Mouse (Mus musculus) embryo, embryonic 10.5 days (tissue): ENCODE results near the gene Acsm4.

Source experiments
- DNase-seq: peaks from one replicate; pipeline ENCODE4 v3.0.0-alpha.2; 2015; ENCODE audit warnings: low spot score

The Acsm4 gene

DNA sequence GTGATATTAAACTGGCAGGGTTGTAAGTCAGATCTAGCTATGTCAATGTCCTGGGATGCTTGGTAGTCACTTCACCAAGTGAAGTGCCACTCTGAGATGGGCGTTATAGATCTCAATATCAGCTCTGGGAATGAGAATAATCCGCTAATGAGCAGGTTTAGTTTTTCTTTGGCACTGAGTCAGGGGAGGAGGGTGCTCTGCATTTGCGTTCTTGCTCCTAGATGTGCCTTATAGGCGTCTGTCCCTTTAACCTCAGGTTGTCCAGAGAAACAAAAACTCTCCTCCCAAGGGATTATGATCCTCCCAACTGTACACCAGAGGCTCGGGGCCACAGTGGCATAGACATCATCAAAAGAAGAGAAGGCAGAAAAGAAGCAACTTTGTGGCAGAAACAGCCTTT is at the start of gene Acsm4:
Acsm4 (plus strand) TSS at position 301 of the 400 bp plus-strand sequence.
- no peak for DNase-seq

DNA sequence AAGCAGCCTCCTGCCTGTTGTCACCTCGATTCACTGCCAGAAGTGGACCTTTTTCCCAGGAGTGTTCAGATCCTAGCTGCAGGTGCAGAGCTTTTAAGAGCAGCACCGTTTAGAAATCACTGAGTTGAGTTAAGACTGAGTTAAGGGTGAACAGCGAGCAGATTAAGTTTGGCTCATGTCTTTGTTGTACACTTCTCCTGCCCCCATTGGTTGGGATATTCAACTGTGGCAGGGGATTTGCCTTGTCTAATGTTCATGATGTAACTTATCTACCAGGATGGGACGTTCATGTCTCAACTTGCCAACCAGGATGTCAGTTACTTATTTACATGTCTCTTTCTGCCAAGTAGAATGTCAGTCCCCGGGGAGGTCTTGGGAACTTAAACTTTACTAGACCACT is 47.5 kb upstream of the Acsm4 start:
- DNase-seq: no peak

DNA sequence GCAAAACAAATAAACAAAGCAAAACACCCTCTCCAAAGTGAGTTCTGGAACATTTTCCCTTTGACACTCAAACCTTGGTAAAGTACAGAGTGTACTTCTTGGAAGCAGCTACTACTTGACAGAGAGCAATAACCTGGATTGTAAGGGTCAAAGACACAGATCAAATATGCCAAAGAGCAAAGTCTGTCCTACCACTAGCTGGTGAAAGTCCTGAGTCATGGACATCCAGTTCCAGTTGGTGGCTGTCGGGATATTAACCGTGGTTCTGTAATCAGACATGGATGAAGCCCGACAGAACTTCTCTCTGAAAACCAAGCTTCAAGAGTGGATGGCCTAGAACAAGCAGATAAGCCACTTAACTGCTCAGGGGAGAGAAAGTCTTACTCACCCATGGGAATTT is 21.9 kb upstream of the Acsm4 start:
- DNase-seq: no peak

DNA sequence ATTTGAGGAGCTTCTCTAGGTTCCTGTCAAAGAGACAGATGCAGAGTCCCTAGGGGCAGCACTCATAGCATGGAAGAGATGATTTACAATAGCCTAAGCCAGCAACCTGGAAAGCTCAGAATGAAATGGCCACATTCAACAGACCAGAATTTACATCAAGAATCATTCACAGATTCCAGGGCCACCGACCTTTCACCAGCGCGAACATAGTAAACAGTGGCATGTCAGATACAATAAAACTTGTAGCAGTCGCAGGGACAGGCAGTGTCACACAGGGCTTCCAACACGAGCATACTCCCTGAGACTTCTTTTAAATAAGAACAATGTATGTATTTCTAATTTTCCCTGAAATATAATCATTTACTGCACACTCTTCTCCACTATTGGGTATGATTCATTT is 19.4 kb upstream of the Acsm4 start:
- DNase-seq: no peak

DNA sequence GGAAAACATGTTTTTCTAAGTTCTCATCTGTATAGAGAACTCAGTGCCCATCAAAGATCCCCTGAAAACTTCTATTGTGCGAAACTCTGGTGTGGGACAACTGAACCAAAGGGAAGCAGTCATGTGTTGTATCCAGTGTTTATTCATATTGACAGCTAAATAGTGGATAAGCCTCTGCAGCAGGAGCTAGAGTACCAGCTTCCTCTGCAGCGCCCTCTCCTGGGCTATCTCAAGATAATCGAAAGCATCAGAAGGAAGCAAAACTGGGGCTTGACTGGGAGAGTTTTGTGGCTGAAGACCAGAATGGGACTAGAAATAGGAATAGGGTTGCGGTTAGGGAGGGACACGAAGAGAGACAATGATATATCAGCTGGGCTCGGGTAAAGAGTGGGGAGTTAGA is 18.9 kb upstream of the Acsm4 start:
- DNase-seq: peak; percentile 21

DNA sequence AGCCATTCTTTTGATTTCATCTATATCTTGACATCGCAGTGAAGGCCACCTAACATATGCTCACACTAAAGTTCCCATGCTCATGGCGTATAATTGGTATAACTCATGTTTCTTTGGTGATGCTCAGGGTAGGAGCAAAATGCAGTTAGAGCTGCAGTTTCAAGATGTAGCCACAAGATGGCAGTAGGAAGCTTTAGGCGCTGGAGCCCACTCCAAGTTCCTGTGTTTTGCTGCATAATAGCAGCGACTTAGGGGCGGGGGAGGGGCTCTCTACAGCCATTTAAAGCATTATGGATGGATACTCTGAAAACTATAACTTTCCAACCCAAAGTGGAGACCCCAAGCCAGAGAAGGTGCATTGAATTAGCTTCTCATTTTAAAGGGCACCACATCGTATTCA is 16.4 kb upstream of the Acsm4 start:
- peak; percentile 82 for DNase-seq

DNA sequence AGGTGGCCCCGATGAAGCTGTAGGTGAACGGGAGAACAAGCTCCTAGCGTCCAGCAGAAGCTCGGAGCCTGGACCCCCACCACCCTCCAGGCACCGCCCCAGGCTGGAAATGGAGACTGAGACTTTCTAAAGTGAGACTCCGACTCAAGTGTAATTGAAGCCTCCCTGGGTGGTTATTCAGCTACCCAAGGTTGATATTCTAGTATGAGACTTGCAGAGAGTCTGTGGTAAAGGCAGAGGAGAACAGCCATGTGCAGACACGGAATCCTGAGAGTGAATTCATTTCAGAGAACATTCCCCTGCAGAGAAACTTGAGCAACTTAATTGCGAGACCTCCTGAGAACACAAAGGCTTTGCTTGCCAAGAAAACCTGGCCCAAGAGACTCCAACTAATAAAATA is 9.7 kb upstream of the Acsm4 start:
- DNase-seq: no peak

DNA sequence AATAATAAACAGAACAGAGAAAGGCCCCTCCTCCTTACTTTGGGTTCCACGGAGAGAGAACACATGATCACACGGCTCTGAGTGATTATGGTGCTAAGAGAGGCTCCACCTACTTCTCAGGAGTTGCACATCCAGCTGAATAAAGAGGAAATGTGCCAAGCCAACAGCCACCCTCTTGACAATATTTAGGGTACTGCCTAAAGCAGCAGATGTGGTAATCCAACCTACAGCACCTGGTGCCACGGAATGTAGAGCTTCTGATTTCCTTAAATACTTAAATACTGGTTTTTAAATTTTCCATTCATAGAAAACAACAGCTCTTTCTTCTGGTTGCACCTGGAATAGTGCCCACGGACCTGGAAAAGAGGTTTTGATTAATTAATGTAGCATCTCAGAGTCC is 7.1 kb upstream of the Acsm4 start:
- no peak for DNase-seq

DNA sequence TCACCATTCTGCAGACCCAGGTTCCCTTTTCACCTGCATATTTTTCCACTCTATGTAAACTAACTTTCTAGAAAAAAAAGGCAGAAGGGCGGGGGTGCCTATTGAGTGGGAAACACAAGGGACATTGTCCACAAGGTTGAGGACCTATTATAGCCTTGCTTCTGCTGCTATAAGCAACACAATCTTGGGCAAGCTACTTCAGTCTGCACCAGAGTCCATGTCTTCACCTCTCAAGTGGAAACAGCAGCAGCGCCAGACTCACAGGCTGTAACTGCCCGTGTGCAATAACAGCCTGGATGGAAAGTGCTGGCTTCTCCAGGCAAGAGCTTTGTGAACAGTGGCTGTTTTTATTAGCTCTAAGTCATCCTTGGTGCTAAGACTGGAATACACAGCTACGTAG is 2.5 kb downstream of the Acsm4 start:
- no peak for DNase-seq

DNA sequence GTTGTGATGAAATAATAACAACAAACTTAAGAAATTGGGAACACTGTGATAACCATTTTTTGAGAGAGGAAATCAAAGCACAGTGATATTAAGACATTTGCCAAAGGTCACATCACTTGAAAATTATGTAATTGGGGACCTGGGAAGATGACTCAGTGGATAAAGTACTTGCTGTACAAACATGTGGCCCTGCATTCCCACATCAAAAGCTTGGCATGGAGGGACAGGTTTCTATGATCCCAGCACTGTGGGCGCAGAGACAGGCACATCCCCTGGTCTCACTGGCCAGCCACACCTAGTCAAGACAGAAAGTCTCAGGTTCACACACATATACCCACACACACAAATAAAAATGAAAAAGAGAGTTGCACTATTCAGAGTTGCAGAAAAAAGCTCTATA is 5.1 kb downstream of the Acsm4 start:
- DNase-seq: no peak

DNA sequence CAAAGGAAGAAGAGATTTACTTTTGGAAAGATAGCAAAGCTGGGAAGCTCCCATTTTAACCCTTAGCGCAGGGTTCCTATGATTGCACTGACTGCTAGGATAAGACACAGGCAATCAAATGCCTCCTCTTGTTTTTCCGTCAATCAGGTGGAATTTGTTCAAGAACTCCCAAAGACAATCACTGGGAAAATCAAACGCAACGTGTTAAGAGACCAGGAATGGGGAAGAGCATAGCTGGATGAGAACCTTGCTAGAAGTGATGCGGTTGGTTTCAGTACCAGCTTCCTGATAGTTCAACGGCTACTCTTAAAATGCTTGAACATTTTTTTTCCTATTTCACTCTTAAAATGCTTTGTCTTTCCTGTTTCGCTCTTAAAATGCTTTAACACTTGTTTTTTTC is 24.3 kb downstream of the Acsm4 start:
- no peak for DNase-seq

DNA sequence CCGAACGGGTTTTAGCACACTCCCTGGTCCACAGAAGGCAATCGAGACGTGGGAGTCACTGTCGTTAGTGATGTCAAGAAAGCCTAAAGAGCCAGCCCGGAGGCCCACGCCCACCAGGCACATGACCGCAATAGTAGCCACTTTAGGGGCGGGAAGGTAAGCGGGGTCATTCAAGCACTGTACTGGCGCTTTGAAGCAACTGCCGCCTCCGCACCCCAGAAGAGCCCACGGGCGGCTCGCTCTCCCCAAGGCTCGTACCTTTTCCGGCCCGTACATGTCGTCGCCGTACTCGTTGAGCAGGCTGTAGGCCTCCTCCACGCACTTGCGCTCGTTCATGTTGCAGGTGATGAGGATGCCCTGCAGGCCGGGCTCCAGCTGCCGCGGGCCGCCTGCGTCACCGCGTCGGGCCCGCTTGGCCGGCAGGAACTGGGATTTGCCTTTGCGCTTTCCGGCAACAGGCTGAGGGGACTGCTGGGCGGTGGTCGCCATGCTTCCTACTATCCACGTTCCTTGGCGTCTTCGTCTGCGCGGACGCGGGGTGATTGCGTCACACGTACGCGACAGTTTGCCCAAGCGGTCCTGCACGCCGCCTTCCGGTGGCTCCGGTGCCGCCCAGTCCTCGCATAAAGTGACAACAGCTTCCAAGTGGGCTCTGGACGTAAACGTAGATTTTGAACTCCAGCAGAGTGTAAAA is 30.6 kb downstream of the Acsm4 start, which contains the start of gene Thumpd1:
Thumpd1 (minus strand) TSS at position 546 of the 694 bp plus-strand sequence.
- DNase-seq: peak; percentile 94

DNA sequence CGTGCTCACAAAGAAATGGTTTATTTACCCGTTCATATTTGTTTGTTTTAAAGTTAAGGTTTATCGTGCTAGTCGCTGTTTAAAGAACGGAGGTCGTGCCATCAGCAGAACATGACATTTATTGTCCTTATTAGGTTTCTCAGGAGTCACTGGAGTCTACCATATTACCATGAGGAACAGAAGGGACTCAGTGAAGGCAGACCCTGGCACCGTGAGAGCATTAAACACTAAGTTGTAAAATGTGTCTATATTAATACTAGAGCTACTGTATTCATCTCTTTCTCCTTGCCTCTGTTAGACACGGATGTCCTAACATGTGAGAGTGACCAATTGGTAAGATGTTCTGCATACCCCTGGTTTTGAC is 31.1 kb downstream of the Acsm4 start:
- no peak for DNase-seq

DNA sequence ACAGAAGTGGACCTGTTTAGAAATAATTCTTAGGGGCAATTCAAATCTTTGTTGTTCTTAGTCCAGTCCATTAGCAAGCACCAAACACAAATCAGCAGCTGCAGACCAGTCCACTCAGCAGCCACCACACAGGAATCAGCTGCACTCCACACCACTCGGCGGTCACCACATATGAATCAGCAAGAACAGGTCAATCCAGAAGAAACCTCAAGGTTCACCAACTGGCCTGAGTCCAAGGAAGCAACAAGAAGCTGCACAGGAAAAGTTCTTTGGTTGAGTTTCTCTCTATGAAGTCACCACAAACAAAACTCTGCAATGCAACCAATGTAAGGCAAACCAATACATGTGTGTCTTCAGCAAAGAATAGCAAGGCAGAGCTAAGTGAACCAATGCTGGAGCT is 37.8 kb downstream of the Acsm4 start:
- no peak for DNase-seq

DNA sequence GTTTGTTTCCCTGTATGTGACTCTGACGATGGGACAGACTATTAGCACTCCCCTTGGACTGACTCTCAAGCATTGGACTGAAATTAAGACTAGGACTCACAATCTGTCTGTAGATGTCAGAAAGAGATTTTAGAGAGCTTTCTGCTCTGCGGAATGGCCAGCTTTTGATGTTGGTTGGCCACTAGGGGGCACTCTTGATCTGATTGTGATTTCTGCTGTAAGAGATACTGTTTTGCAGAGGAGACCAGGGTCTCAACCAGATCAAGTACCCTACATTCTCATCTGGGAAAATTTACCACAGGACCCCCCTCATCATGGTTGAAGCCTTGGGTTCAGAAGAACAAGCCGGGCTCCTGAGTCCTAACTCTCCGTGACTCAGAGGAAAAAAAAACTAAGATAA is 41.4 kb downstream of the Acsm4 start:
- peak; percentile 17 for DNase-seq

DNA sequence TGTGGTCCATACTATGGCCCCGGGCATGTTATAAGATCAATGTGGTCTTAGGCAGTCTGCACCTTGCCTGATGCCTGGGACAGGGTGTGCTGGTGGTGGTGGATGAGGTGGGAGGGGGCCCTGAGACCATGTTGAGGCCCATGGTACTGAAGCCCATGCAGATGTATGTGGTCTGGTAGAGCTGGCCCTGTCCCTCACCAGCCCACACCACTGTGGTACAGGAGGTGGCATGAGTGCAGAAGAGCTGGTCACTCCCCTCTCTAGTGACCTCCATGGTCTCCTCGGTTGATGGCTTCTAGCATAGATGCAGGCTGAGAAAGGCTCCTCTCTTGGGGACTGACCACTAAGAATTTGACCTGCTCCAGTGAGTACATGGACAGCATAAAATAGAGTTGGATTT is 49.1 kb downstream of the Acsm4 start:
- DNase-seq: no peak

DNA sequence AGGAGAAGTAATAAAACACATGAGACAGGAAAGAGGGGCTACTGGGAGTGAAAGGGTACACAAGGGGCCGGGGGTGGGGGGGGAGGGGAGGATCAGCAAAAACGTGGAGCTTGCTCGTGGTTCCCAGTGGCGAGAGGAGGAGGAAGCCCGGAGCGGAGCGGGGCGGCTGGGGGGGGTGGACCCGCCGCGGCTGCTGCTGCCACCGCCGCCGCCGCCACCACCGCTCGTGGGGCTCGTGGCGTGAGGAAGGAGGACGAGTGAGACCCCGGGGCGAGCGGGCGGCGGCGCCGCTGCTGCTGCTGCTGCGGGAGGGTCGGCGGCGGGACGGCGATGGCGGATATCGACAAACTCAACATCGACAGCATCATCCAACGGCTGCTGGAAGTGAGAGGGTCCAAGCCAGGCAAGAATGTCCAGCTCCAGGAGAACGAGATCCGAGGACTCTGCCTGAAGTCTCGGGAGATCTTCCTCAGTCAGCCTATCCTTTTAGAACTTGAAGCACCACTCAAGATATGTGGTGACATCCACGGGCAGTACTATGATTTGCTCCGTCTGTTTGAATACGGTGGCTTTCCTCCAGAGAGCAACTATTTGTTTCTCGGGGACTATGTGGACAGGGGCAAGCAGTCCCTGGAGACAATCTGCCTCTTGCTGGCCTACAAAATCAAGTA is 50.1 kb downstream of the Acsm4 start:
- DNase-seq: peak; percentile 14

DNA sequence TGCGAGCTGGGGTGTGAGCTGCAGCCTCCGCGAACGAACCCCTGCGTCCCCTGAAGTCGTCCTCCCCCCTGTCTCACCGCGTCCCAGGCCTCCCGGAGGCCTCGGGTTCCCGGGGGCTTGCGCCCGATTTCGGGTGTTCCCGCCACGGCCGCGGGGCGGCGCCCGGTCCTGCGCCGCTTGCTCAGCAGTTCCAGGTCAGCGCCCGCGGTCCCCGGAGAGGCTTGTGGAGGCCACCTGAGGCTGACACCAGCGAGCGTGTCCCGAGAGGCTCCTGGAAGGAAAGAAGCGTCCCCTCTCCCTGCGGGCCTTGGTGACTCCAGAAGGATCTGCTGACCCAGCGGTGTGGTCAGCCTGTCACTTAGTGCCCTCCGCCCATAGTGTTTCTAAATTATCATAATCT is 54.5 kb downstream of the Acsm4 start:
- DNase-seq: peak; percentile 55

DNA sequence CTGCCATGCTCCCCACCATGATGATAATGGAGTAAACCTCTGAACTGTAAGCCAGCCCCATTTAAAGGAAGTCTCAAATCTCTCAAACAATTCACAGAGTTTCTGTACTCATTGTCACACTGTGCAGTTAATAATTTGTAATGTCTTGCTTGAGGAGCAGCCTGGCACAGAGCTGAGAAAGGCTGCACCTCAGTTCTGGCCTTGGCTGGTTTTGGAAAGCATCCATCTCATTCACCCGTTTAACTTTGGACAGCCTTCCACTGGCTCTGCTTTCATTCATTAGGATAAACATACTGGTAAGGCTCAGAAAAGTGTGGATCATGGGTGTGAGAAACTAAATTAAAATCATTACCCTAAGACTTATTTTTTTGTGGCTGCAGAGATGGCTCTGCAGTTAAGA is 56.0 kb downstream of the Acsm4 start:
- no peak for DNase-seq

DNA sequence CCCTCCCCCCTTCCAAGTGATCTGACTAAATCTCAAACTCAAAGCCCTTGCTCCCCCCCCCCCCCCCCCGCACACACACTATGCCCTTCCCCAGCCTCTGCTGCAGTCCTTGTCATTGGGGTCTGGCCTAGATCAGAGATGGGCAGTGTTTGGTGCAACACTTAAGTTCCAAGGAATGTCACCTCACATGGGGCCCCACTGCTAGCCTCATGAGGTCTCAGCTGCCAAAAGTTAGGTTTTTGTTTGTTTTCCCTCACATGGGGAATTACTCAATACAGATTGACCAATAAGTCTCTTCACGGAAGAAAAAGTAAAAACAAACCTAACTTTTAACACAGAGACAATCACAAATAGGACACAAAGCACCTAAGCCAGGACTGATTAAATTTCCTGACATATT is 58.9 kb downstream of the Acsm4 start:
- DNase-seq: no peak

DNA sequence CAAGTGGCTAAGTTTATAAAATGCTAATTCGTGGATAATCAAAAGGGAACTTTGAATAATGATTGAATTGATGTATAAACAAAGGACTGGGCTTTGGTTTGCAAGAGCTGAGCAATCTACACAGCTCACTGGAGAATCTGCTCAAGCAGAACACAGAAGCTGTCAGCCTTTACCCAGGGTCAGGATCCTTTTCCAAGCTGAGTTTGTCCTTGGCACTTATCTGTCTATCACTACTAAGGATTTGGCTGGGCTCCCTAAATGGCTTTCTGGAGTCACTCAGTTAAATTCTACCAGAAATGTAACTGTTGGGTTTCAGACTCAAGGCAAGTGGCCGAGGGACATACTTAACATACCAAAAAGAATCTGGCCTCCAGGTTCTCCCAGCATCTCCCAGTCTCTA is 60.1 kb downstream of the Acsm4 start:
- DNase-seq: no peak

DNA sequence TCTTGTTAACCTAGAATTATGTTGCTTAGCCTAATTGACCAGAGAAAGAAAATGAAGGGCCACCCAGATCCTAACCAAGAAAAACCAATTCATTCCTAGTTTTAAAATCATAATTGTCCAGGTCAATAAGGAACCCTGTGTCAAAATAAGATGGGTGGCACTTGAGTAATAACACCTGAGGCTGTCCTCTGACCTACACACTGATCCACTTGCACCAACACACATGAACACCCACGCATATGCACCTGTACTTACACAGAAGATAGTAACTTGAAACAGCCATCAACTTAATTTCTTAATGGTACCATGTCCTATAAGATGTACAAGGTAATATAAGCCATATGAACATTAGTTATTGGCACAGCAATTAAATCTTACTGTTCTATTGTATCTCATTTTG is 63.9 kb downstream of the Acsm4 start:
- no peak for DNase-seq

DNA sequence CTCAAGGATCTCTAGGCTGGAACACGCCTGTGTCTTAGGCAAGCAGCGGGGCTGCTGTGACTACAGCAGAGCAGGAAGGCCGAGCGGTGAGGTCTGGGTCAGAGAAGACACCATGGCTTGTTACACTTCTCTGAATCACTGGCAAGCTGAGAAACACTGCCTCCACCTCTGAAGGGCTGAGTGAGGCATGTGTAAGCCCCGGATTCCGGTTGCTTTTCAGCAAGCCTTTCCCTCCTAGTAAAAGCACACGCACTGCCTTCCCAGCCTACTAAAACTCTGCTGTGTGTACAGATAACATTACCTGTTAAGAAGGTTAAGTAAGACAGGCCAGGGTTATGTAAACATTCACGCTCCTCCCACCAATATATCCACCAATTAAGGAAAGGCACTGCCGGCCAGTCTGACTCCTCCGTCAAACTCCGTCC is 70.7 kb downstream of the Acsm4 start, which contains the start of gene Acsm3:
Acsm3 (plus strand) TSS at position 397 of the 425 bp plus-strand sequence.
- DNase-seq: no peak

DNA sequence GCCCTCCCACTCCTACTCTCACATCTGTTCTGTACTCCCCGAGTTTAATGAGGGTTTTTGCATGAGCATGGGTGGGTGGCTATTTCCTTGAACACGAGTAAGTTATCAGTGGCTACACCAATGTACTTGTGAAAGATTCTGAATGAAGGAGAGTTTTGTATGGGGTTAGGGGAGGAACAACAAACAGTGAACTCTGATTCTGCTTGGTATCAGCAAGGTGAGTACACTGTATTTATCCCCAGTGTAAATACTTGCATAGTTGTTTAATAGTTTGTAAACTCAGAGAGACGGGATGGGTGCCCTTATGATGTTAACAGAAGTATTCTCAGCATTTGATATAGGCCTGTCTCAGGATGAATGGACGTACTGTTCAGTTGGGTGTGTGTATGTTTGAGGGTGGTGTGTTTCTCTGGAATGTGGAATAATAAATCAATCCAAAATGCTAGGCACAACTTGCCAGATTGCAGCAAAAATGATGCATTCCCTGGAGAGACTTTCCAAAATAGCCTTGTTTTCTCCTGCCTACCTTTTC is 72.4 kb downstream of the Acsm4 start:
- DNase-seq: no peak
